Mouse (Mus musculus) skeletal muscle tissue, adult 2 months (tissue): ENCODE measurements around the gene Farp2.
"Not testable (repeated sequence)": the region's sequence is repeated elsewhere in the genome, so short reads cannot be mapped to it uniquely, and the experiment has no call there.

Experiments used
- DNase-seq: peaks from one replicate; pipeline ENCODE4 v3.0.0-alpha.2; 2012; ENCODE audit warnings: low read depth, low spot score

Farp2 gene

GRCm38 (mm10) chr1:93511585-93512350 is at the start of gene Farp2:
Farp2 (plus strand) TSS chr1:93512079.
- DNase-seq: peak; percentile 91

GRCm38 (mm10) chr1:93465066-93465465 is 46.8 kb upstream of the Farp2 start:
- no peak for DNase-seq

- no peak for DNase-seq
These were observed 46.1 kb upstream of the Farp2 start for GRCm38 (mm10) chr1:93465746-93466145.

- DNase-seq: no peak
These were observed 43.3 kb upstream of the Farp2 start for GRCm38 (mm10) chr1:93468626-93469025.

DNA sequence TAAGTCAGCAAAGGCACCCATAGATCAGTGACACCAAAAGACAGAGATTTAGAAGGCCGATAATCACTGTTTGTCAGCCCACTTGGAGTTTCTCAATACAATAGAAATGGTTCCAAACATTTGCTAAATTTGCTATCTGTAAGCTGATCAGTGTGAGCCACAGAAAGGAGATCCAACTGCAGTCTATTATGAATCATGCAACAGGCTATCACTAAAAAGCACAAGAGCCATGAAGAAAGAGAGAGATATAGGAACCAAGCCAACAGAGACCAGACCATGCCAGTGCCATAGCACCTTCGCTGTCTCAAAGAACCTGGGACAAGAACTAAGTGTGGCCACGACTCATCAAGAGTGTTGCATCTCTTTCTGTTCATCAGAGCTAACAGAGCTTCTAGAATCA is 36.2 kb upstream of the Farp2 start:
- DNase-seq: no peak

DNA sequence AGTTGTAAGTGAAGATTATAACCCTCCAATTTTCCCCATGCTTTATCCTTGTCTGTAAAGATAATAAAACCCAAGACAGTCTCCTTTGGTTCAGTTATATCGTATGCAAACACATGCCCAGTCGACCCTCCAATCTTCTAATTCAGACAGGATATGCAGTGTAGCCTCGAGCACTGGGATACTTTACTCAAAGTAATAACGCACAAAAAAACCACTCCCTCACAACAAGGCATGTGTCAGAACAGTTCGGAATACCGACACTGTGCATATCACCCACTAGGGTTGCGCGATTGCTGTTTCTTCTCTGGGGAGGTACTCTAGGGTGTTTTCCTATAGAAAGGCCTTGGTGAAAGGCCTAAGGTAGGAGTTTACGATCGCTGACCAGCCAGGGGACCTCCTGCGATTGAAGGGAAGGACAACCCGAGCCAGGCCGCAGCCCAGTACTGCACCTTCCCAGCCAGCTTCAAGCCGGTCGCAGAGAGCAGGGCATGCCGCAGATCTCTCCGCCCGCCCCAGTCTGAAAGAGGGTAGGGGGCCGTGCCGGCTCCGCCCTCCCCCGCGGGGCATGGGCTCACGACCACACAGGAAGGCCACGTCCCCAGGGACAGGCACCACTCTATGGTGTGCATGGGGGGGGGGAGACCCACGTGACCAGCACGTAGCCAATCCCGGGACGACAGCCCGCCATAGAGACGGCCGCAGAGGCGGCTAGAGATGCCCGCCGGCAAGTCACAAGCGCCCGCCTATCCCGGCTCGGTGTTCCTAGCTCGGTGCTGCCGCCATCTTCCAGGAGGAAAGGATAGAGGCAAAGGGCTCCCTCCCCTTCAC is 33.9 kb upstream of the Farp2 start:
- peak; percentile 99 for DNase-seq

DNA sequence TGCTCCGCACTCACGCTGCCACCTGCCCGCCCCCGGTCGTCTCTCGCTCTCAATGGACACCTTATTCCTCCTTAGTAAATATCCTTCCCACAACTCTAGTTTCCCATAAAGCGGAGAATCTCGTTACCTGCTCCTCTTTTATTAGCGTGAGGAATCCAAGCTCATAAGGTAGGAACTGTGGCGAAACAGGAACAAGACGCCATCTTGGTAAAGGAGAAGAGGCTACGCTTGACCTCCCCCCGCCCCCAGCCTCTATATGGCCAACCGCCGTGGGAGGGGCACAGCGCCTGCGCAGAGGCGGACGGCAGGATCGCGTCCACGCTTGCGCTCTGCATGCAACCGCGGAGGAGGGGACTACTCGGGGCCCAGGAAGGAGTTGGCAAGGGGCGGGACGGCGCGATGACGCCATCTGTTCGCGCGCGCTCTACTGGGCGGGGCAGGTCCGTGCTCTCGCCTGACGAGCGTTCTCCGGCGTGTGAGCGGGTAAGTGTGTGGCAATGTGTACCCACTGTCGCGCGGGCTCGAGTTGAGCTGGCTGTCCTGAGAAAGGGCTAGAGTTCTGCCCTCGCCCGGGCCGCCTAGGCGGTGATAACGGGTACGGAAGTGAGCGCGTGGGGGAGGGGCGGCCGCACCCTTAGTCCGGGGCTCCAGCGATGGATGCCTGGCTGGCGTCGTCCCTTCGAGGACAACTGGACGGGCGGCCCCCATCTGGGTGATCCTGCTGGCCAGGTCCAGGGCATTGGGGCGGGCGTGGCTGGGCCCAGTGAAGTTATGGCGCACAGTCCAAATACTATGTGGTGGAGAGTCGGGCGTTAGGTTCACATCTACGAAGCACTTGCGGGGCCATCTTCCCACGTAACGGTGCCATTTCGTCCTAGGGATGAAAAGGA is 33.0 kb upstream of the Farp2 start, which contains the start of gene Hdlbp:
Gene Hdlbp (minus strand): TSS at position 230 of the 890 bp plus-strand sequence.
- peak; percentile 100 for DNase-seq

DNA sequence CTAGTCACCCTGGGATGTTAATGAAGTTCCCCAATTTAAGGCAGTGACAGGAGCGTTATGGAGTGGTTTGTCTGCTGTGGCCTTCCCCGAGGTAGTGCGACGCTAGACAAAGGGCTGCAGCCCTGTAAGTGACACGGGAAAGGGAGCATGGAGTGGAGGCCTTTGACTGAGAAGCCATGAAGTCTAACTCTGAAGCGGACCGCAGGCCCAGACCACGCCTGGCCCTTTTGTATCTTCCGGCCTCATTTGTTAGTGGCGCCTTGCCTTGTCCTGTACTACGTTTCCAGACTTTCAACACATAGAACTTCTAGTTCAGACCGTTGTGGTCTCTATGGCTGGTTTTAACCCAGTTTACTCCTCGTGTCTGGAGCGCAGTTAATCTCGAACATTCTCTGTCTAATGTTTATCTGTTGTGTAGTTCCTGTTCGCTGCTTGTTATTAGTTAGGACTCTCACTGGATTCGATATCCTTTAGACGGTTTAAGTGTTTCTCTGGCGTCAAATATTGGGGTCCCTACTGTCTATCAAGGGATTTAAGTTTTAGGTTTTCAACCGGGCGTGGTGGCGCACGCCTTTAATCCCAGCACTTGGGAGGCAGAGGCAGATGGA is 32.3 kb upstream of the Farp2 start:
- DNase-seq: no peak

- DNase-seq: not testable (repeated sequence)
These were observed 25.6 kb upstream of the Farp2 start for GRCm38 (mm10) chr1:93486302-93486701.

- no peak for DNase-seq
These were observed 16.6 kb upstream of the Farp2 start for GRCm38 (mm10) chr1:93495312-93495711.

DNA sequence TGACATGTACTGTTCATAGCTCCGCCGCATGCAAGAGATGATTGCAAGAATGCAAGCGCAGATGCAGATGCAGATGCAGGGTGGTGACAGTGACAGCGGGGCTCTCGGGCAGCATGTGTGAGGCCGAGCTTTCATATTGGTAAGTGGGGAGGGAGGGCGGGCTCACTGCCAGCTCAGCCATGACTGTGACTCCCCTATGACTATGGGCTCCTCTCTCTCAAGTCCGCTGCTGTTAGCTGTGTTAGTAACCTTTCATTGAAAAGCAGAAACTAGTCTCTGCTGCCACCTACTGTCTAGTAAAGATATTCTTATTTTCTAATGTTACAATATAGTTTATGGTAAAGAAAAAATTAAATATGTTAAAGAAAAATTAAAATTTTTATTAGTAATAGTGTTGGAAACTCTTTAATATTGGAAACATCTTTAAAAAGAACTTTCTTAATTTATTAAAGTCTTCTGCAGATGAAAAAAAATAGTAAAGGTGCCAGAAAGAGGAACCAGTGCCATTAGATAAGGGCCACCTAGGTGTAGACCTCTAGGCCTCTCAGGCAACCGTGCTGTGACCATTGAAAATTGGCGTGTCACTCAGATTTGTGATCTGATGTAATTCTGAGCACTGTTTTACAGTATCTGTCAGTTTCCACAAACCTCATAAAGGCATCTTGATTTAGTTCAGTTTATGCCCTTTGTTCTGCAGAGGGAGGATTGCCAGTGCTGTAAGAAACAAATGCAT is 4.8 kb upstream of the Farp2 start:
- DNase-seq: peak; percentile 18

GRCm38 (mm10) chr1:93508576-93508975 is 3.3 kb upstream of the Farp2 start:
- DNase-seq: not testable (repeated sequence)

- DNase-seq: peak; percentile 21
These were observed 442 bp downstream of the Farp2 start for GRCm38 (mm10) chr1:93512351-93512690.

- no peak for DNase-seq
These were observed 1.3 kb downstream of the Farp2 start for GRCm38 (mm10) chr1:93513221-93513620.

DNA sequence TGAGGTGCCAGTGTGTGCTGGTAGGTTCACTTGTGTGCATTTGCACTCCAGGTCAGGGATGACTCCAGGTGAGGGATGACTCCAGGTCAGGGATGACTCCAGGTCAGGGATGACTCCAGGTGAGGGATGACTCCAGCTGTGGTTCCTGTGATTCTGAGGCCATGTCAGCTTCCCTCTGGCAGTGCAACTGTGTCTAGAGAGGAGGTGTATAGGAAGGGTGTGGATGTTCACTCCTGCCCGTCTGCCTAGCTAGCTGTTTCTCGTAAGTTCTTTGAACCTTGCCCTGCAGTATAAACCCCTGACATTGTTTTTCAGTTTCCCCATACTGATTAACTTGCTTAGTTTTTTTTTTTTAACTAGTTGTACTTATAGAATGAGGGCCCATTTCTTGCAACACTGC is 9.6 kb downstream of the Farp2 start:
- DNase-seq: no peak

DNA sequence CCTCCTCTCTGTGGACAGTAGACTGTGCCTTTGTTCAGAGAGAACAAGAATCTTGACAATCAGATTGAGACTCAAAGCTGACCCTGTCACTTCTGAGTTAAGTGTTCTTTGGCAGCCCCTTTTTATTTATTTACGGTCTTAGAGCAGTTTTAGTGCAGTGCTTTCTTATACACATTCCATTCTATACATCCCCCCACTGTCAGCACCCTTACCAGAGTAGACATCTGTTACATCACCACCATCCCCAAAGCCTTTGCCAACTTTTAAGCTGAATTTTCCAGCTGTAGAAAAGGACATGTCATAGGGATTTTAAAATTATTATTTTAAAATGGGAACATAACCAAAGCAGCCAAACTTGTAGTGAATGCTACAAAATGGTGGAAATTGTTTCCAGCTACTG is 10.4 kb downstream of the Farp2 start:
- DNase-seq: no peak

- no peak for DNase-seq
These were observed 17.9 kb downstream of the Farp2 start for GRCm38 (mm10) chr1:93529801-93530200.

DNA sequence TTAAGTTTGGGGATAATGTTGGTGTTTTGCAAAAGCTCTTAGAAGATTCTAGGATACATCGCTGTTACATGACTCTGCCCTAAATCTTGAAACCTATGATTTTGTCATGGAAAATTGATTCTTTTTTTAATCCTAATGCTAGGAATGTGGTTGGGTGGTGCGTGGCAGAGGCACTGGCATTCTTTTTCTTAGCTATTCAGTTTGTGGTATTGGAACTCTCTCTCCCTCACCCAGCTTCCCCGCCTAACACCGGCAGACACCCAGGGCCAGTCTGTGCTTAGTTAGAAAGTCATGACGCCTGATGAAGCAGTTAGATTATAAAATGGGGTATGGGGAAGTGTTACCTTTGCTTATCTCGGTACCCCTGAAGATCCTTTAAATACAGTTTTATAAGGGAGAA is 25.3 kb downstream of the Farp2 start:
- no peak for DNase-seq

DNA sequence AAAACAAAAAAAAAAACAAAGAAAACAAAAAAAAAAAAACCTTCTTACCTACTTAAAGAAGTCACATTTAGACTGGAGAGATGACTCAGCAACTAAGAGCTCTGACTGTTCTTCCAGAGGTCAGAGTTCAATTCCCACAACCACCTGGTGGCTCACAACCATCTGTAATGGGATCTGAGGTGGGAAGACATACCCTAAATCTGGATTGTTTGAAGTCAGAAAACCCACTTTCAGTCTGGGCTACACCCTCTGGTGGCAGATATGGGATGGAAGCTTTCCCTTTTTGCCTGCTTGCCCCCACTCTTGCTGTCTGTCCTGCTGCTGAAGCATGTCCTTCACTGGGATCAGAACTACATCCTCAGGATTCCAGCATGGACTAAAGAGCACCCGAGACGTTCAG is 31.3 kb downstream of the Farp2 start:
- no peak for DNase-seq

DNA sequence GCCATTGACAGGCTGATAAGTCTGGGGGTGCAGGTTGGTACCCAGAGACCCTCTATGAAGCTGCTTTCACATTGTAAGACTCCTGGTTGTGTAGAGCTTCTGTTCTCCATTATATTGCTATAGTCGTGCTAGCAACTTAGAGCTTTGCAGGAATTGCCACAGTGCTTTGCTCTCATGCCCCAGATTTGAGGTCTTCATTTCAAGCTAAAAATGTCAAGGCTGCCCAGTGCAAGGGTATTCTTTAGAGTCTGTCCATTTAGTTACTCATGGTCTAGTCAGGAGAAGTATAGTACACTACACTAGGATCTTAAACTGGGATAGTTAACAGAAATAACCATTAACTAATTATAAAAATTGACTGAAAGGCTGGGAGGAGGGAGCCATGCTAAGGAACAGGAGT is 35.4 kb downstream of the Farp2 start:
- no peak for DNase-seq

GRCm38 (mm10) chr1:93551427-93551826 is 39.5 kb downstream of the Farp2 start:
- no peak for DNase-seq
